Mouse (Mus musculus) embryonic facial prominence, embryonic 12.5 days (tissue): ENCODE data around the gene Dnttip1. TPM values are rescaled to one million over a fixed set of nuclear protein-coding genes. Genes with fewer than 3 reads are reported as not detected.
"Not testable (repeated sequence)": the region's sequence is repeated elsewhere in the genome, so short reads cannot be mapped to it uniquely, and the experiment has no call there.

Experiments used
- ATAC-seq: fragments of 200-750 bp; cut with Nextera tagmentation; 2 replicates; pipeline ENCODE4 v1.8.0; 2017; ENCODE audit not compliant: insufficient number of reproducible peaks, insufficient read depth, low FRiP score, low TSS enrichment
- H3K27ac ChIP-seq: fragments of 300-500 bp; sonication (generic); 2 replicates; pipeline ENCODE4 v1.5.1; 2016; ENCODE audit warnings: mild to moderate bottlenecking
- H3K27me3 ChIP-seq: fragments of 300-500 bp; sonication (generic); 2 replicates; pipeline ENCODE4 v1.6.1; 2016; ENCODE audit warnings: mild to moderate bottlenecking, moderate library complexity
- H3K36me3 ChIP-seq: fragments of 300-500 bp; sonication (generic); 2 replicates; pipeline ENCODE4 v1.6.1; 2016; ENCODE audit warnings: mild to moderate bottlenecking
- H3K4me1 ChIP-seq: fragments of 300-500 bp; sonication (generic); 2 replicates; pipeline ENCODE4 v1.6.1; 2016
- H3K4me2 ChIP-seq: fragments of 300-500 bp; sonication (generic); replicated peaks from 2 replicates; pipeline ENCODE4 v1.6.1; 2016; ENCODE audit warnings: mild to moderate bottlenecking, moderate library complexity
- H3K4me3 ChIP-seq: fragments of 300-500 bp; sonication (generic); 2 replicates; pipeline ENCODE4 v1.5.1; 2016; ENCODE audit warnings: mild to moderate bottlenecking
- H3K9ac ChIP-seq: fragments of 300-500 bp; sonication (generic); 2 replicates; pipeline ENCODE4 v1.6.1; 2016; ENCODE audit warnings: mild to moderate bottlenecking, moderate library complexity
- H3K9me3 ChIP-seq: fragments of 300-500 bp; sonication (generic); 2 replicates; pipeline ENCODE4 v1.6.1; 2016; ENCODE audit warnings: mild to moderate bottlenecking, moderate library complexity
- WGBS: fragments of 180-500 bp; shearing (Covaris S2); methylation state at CpG from one replicate; pipeline ENCODE4 v1.1.7; 2016; 5-methylcytosine and 5-hydroxymethylcytosine counted together
- polyA plus RNA-seq: library from polyadenylated mRNA; unstranded; fragments of >200 nt; fragmentation: Nextera tagmentation; extraction: Ambion mirVana; gene quantifications from 2 replicates; pipeline ENCODE4 v1.2.1, GENCODE M21; 2016

Gene Dnttip1
- 92.5 and 97.1 TPM in 2 replicates for polyA plus RNA-seq

DNA sequence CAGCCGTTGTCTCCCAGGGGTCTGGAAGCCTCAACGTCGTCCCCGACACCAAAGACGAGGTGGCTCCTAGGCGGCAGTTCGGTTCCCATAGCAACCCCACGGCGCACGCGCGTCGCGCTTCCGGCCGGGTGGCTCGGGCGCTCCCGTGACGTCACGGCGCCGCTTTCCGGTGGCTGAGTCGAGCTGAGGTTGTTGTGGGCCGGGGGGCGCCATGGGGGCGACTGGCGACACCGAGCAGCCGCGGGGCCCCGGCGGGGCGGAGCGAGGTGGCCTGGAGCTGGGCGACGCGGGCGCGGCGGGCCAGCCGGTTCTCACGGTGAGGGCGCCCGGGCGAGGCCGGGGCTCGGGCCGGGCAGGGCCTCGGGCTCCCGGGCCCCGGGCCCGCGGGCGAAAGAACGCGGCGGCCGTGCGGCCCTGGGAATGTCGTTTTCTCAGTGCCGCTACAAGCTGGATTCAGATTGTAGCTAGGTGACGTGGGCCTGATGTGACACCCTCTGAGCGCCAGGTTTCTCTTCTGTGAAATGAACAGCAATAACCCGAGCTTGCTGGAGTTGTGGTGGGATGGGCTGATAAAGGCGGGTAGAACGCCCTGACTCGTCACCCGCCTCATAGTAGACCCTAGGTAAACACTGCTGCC, at the start of gene Dnttip1, which contains the start of gene Wfdc3:
Dnttip1 (plus strand) TSS at position 141 of the 637 bp plus-strand sequence.
Wfdc3 (minus strand) TSS at position 89 of the 637 bp plus-strand sequence.
- H3K9me3 ChIP-seq, result no peaks in the 10 kb centered on the region
- peak within 1 kb of the TSS; percentile 52; the same call in 1 of the 2 replicates for H3K27ac ChIP-seq
- peaks cover 22% of the 10 kb centered on the region for H3K36me3 ChIP-seq
- under 1% methylated on average over 66 of the region's 70 CpGs for WGBS
- ATAC-seq, result peak; percentile 87
- peak within 1 kb of the TSS; percentile 75 for H3K4me2 ChIP-seq
- peak within 1 kb of the TSS; percentile 77 for H3K4me3 ChIP-seq
- H3K4me1 ChIP-seq, result peaks cover 12% of the 10 kb centered on the region
- H3K9ac ChIP-seq, result peak within 1 kb of the TSS; percentile 83
- no peaks in the 10 kb centered on the region for H3K27me3 ChIP-seq

DNA sequence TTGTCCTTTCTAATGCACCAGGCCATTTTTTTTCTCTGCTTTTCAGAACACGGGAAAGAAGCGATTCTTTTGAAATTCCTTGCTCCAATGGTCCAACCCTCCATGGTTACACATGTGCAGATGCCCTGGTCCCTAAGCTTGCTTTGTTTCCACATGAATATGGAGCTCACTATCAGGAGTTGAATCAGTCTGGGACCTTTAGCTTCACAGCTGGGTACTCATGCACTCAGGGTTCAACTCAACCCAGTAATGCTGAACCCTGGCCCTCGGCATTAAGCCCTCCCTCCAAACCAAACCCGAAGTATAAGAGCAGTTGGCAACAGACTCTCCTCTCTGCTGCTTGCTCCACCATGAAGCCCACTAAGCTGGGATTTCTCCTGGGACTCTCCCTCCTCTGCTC, 47.6 kb upstream of the Dnttip1 start, which contains the start of gene Spint4:
Spint4 (plus strand) TSS at position 301 of the 400 bp plus-strand sequence.
- Histone ChIP-seq H3K9me3 (no peaks in the 10 kb centered on the region), H3K27me3 (no peaks in the 10 kb centered on the region), H3K4me3 (no peak within 1 kb of the TSS), H3K4me1 (no peaks in the 10 kb centered on the region), H3K27ac (no peak within 1 kb of the TSS), H3K4me2 (no peak within 1 kb of the TSS), H3K9ac (no peak within 1 kb of the TSS), H3K36me3 (no peaks in the 10 kb centered on the region)
- WGBS, result 74% methylated on average over 4 of the region's 4 CpGs
- no peak for ATAC-seq

DNA sequence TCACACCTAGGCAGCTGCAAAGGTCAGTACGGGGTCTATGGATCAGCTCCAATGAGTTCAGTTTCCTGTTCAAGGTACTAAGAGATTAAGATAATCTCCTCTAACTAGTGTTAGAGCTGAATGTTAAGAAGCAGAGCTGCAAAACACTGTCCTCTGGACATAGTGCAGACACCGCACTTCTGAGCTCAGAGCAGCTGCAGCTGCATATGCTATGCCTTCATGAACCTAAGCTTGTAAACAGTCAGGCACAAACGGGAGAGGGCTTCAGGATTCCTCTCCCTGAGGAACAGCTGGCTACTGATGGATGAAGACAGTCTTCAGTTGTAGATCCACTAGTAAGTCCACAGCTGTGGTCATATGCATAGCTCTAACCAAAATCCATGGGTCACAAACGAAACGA, 44.8 kb upstream of the Dnttip1 start:
- ATAC-seq, result no peak
- Histone ChIP-seq H3K4me1 (no peaks in the 10 kb centered on the region), H3K9ac (no peak overlapping the region)

DNA sequence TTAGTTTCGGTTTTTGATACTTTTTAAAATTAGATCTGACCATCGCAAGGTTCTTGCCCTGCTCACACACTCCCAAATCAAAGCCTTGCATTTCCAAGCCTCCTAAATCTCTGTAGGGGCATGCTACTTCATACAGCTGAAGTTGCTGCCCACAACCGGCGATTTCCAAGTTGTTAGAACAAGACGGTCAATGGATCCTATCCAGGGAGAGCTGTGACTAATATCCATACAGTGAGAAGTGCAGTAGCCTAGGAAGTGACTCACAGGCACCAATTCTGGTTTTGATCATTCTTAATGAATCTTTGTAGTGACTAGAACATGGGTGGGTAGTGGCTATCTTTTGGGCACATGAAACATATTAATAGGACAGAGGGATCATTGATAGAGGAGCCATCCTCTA, 44.0 kb upstream of the Dnttip1 start:
- H3K4me1 ChIP-seq, result no peaks in the 10 kb centered on the region
- H3K9ac ChIP-seq, result no peak overlapping the region
- no peak overlapping the region for H3K27ac ChIP-seq
- H3K9me3 ChIP-seq, result no peaks in the 10 kb centered on the region
- no peak overlapping the region for H3K4me3 ChIP-seq
- H3K36me3 ChIP-seq, result no peaks in the 10 kb centered on the region
- no peak overlapping the region for H3K4me2 ChIP-seq
- WGBS, result 94% methylated on average over 5 of the region's 5 CpGs
- H3K27me3 ChIP-seq, result no peaks in the 10 kb centered on the region
- no peak for ATAC-seq

More for the DNA sequence above, 44.8 kb upstream of the Dnttip1 start:
- H3K9me3 ChIP-seq, result no peaks in the 10 kb centered on the region
- WGBS, result 79% methylated on average over 5 of the region's 5 CpGs
- H3K4me3 ChIP-seq, result no peak overlapping the region
- H3K36me3 ChIP-seq, result no peaks in the 10 kb centered on the region
- H3K4me2 ChIP-seq, result no peak overlapping the region
- H3K27ac ChIP-seq, result no peak overlapping the region
- no peaks in the 10 kb centered on the region for H3K27me3 ChIP-seq

DNA sequence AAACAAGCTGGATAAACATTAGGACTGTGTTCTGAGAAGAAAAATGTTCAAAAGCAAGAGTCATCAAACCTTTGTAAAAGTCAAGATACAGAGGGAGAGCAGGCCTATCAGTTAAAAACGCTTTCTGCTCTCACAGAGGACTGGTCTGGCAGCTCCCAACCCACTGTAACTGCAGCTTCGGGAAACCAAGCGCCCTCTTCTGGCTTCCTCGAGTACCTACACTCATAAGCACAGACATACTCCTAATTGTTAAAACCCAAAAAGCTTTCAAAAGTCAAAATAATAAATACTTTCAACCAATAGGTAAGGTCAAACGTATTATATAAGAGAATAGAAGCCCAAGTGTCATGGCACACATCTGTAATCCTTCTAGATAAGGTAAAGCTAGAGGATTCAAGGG, 41.5 kb upstream of the Dnttip1 start:
- H3K9ac ChIP-seq, result no peak overlapping the region
- no peaks in the 10 kb centered on the region for H3K36me3 ChIP-seq
- no peaks in the 10 kb centered on the region for H3K27me3 ChIP-seq
- WGBS, result 79% methylated on average over 5 of the region's 5 CpGs
- H3K9me3 ChIP-seq, result no peaks in the 10 kb centered on the region
- no peak overlapping the region for H3K4me2 ChIP-seq
- no peak for ATAC-seq
- H3K27ac ChIP-seq, result no peak overlapping the region
- H3K4me1 ChIP-seq, result no peaks in the 10 kb centered on the region
- no peak overlapping the region for H3K4me3 ChIP-seq

DNA sequence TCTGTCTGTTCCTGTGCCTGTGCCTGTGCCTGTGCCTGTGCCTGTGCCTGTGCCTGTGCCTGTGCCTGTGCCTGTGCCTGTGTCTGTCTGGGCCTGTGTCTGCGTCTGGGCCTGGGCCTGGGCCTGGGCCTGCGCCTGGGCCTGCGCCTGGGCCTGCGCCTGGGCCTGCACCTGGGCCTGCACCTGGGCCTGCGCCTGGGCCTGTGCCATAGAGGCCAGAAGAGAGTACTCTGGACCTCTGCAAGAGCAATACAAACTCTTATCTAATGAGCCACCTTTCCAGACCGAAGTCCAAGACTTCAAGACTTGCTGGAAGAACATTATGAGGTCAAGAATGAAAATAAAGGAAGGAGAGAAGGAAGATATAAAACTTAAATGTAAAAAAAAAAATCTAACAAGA, 40.5 kb upstream of the Dnttip1 start:
- no peak overlapping the region for H3K4me2 ChIP-seq
- H3K4me1 ChIP-seq, result no peaks in the 10 kb centered on the region
- H3K27ac ChIP-seq, result no peak overlapping the region
- H3K4me3 ChIP-seq, result no peak overlapping the region
- H3K27me3 ChIP-seq, result no peaks in the 10 kb centered on the region
- no peaks in the 10 kb centered on the region for H3K9me3 ChIP-seq
- ATAC-seq, result no peak
- no peaks in the 10 kb centered on the region for H3K36me3 ChIP-seq
- WGBS, result 91% methylated on average over 6 of the region's 6 CpGs
- no peak overlapping the region for H3K9ac ChIP-seq

DNA sequence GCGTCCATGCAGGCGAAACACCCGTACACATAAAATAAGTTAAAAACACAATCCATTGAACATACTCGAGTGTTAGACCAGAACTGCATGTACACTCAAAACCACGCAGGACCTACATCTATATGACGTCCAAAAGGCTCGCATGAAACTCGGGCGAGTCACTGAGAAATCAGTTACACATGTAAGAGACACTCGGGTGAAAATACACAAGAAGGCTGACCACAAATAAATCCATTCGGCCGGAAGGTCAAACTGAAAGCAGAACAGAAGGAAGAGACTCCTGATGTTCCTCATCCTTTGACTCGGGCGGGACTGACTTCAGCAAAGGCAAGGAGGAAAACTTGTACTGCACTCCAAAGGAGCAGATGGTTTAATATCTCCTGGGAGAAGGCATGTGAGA, 39.8 kb upstream of the Dnttip1 start:
- Histone ChIP-seq H3K9me3 (no peaks in the 10 kb centered on the region), H3K36me3 (no peaks in the 10 kb centered on the region), H3K4me3 (no peak overlapping the region), H3K4me1 (no peaks in the 10 kb centered on the region), H3K9ac (no peak overlapping the region), H3K27me3 (no peaks in the 10 kb centered on the region), H3K27ac (no peak overlapping the region), H3K4me2 (no peak overlapping the region)
- 87% methylated on average over 14 of the region's 14 CpGs for WGBS
- no peak for ATAC-seq

DNA sequence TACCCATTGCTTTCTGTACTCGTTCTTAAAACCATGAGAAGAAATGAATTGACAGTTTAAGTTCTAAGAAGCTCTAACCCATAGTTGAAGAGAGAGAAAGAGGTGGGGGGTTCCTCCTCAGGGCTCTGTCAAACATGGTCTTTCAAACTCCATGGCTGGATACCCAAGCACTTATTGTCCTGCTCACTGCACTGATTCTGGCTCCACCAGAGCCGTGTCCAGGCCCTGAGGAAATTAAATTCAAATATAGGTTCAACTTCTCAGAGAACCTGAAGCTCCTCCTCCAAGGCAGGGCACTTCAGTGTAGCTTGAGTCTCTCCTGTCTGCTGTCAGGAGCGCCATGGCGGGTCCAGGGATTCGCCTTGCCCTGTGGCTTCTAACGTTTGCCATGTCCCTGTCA, 30.8 kb upstream of the Dnttip1 start, which contains the start of gene Spint5:
Spint5 (plus strand) TSS at position 301 of the 400 bp plus-strand sequence.
- Histone ChIP-seq H3K27me3 (no peaks in the 10 kb centered on the region), H3K9me3 (no peaks in the 10 kb centered on the region), H3K4me2 (no peak within 1 kb of the TSS), H3K9ac (no peak within 1 kb of the TSS), H3K4me1 (no peaks in the 10 kb centered on the region), H3K4me3 (no peak within 1 kb of the TSS), H3K27ac (no peak within 1 kb of the TSS), H3K36me3 (no peaks in the 10 kb centered on the region)
- ATAC-seq, result no peak
- WGBS, result 72% methylated on average over 6 of the region's 6 CpGs

DNA sequence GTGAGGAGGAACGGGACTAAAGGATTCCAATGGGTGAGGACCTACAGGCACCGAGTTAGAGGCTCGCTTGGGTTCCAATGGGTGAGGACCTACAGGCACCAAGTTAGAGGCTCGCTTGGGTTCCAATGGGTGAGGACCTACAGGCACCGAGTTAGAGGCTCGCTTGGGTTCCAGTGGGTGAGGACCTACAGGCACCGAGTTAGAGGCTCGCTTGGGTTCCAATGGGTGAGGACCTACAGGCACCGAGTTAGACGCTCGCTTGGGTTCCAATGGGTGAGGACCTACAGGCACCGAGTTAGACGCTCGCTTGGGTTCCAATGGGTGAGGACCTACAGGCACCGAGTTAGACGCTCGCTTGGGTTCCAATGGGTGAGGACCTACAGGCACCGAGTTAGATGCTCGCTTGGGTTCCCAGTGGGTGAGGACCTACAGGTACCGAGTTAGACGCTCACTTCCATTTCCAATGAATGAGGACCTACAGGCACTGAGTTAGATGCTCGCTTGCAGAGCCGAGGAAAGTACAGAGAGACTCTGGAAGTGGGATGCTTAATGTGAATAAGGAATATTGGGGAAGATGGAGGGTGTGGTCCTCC, 29.5 kb upstream of the Dnttip1 start:
- not testable (repeated sequence) for H3K27ac ChIP-seq, H3K4me2 ChIP-seq, H3K36me3 ChIP-seq, H3K27me3 ChIP-seq, H3K4me3 ChIP-seq, ATAC-seq, H3K4me1 ChIP-seq, H3K9me3 ChIP-seq, H3K9ac ChIP-seq
- WGBS, result 90% methylated on average over 23 of the region's 23 CpGs

DNA sequence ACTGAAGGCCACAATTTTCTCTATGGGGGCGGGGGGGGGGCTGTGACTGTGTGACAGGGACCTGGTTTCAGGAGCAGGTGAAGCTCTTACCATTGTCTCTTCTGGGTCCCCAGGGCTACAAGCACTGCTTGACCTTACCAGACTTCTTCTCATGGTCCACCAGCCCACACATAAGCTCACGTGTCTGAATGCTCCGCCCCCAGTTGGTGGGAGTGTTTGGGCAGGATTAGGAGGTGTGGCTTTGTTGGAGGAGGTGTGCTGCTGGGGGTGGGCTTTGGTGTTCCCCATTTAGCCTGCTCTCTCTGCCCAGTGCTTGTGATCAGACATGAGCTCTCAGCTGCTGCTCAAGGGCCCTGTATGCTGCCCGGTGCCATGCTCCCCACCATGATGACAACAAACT, 22.5 kb upstream of the Dnttip1 start:
- H3K36me3 ChIP-seq, result no peaks in the 10 kb centered on the region
- H3K4me3 ChIP-seq, result no peak overlapping the region
- 48% methylated on average over 4 of the region's 4 CpGs for WGBS
- H3K4me2 ChIP-seq, result no peak overlapping the region
- no peak overlapping the region for H3K9ac ChIP-seq
- no peaks in the 10 kb centered on the region; the same call in 1 of the 2 replicates for H3K4me1 ChIP-seq
- no peak for ATAC-seq
- no peaks in the 10 kb centered on the region for H3K27me3 ChIP-seq
- no peak overlapping the region for H3K27ac ChIP-seq
- H3K9me3 ChIP-seq, result no peaks in the 10 kb centered on the region

DNA sequence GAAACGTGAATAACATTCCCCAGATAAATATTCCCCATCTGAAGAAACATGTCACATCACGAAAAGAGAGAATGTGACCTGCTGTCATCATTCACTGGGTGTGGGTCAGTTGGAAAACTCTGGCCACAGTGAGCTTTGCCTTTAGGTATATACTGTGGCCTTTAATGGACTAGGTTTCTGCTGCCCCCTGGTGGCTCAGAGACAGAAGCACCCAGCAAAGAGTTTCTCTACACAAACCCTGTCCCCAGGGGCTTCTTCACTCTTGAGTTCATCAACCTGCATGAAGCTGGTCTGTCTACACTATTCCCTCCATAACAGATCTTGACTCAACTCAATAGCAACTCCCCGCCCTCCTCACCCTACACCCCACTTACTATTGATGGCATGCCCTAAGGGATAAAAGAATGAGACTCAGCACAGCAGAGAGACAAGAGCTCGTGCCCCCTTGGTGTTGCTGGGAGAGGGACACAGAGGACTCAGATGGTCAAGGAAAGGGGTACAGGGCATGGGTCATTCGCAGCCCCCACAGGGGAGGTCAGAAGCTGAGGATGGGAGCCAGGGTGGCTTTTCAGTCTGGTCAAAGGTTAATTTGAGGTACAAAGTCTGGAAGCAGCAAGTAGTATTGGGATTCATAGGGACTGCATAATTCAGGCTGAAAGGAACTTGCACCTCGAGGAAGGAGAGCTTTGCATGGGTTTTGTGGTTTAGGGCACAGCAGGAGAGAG, 19.7 kb upstream of the Dnttip1 start:
- Histone ChIP-seq H3K36me3 (no peaks in the 10 kb centered on the region), H3K4me3 (no peak overlapping the region), H3K27me3 (no peaks in the 10 kb centered on the region), H3K9ac (no peak overlapping the region), H3K4me1 (no peaks in the 10 kb centered on the region), H3K27ac (no peak overlapping the region), H3K9me3 (no peaks in the 10 kb centered on the region), H3K4me2 (no peak overlapping the region)
- no peak for ATAC-seq
- 20% methylated on average over 6 of the region's 6 CpGs for WGBS

DNA sequence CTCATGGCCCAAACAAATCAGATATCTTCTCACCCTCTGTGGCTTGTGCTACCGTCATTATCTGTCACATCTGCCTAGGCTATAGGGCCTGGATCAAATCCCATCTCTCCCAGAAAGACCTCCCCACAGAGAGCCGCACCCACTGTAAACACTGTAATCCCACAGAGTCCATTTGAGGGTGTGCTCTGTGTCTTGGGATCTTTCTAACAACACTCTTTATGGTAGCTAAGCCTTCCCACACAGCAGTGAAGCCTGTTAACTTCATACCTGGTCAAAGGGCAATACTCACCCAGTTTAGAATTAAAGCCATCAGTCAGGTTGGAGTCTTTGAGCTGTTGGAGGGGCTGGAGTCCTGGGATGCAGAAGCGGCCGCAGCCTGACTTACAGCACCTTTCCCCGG, 14.1 kb upstream of the Dnttip1 start:
- WGBS, result 78% methylated on average over 5 of the region's 5 CpGs
- Histone ChIP-seq H3K4me2 (no peak overlapping the region), H3K9me3 (no peaks in the 10 kb centered on the region), H3K4me3 (no peak overlapping the region), H3K4me1 (no peaks in the 10 kb centered on the region), H3K9ac (no peak overlapping the region), H3K36me3 (no peaks in the 10 kb centered on the region), H3K27me3 (no peaks in the 10 kb centered on the region), H3K27ac (no peak overlapping the region)
- ATAC-seq, result no peak
